Mouse (Mus musculus): Measurements from ENCODE around the gene Trim28. TPM values are rescaled to one million over a fixed set of nuclear protein-coding genes. Genes with fewer than 3 reads are reported as not detected.

The Trim28 gene
- total and polyA plus RNA-seq, 2 experiments from 2014 or later: 211 to 485 TPM

DNA sequence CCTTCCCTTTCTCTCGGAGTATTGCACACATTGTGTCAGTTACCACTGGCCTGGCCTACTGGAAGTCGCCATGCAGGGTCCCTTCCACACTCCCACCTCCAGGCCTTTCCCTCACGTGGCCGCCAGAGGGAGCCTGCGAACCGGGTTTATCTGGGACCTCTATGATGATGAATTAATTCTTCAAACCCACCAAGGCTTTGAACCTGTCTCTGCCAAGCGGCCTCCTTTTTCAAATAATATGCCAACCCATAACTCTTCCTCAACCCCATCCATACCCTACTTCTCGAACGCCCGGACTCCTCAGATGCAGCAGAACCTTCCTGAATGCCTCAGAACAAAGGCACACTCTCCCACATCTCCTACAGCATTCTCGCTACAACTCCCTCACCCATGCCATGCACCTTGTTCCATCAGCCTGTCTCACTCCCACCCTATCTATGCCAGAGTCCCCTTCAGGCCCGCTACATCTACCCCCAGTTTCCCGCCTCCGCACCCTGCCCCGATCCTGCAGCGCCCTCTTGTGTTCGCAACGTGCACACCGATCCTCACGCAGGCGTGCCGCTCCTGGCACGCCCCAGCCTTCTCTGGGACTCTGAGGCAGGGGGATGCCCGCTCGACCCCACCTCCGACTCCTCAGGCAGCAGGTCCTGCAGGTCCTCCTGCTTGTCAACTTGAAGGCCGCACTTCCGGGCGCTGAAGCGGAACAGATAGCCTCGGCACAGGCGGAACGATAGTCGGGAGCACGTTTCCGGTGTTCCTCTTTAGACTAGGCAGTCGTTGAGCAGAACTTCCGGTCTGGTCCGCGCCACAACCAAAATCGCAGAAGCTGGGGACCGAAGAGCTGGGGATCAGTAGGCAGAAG lies 10.5 kb downstream of the Trim28 start:
- under 1% methylated on average over 42 of the region's 42 CpGs for WGBS
- 0 out of 2 replicates have a peak, but pooled peaks cover 6% of the 10 kb centered on the region for H3K4me1 ChIP-seq (ENCODE audit: insufficient read depth)
- peak; percentile 89 for TF ChIP-seq CTCF (IDR thresholded peaks at IDR 0.05; ENCODE audit: low read depth)
- H3K27me3 ChIP-seq (ENCODE audit: insufficient read depth, low read length): no peaks in the 10 kb centered on the region
- H3K4me2 ChIP-seq (ENCODE audit: low read depth): peak overlapping the region; percentile 74
- peaks cover 32% of the 10 kb centered on the region for H3K36me3 ChIP-seq (ENCODE audit: insufficient read depth)
- ATAC-seq (peak; percentile 93), DNase-seq (peak; percentile 97)
- H3K4me3 ChIP-seq (ENCODE audit: low read depth, low read length): peak overlapping the region; percentile 79
- no peaks in the 10 kb centered on the region for H3K9me3 ChIP-seq (ENCODE audit: low read length)
- peak overlapping the region; percentile 95 for H3K27ac ChIP-seq (ENCODE audit: low read depth, low read length)
- H3K9ac ChIP-seq: peak overlapping the region; percentile 86

GRCm38 (mm10) chr7:13010005-13010908 lies 11.3 kb downstream of the Trim28 start, which contains the start of gene Zbtb45:
Zbtb45 (minus strand) TSS chr7:13010034.
- Histone ChIP-seq H3K27ac (ENCODE audit: low read depth, low read length) (peak within 1 kb of the TSS; percentile 95), H3K36me3 (ENCODE audit: insufficient read depth) (peaks cover 25% of the 10 kb centered on the region), H3K27me3 (ENCODE audit: insufficient read depth, low read length) (no peaks in the 10 kb centered on the region), H3K4me2 (ENCODE audit: low read depth) (peak within 1 kb of the TSS; percentile 74), H3K9me3 (ENCODE audit: low read length) (no peaks in the 10 kb centered on the region), H3K4me1 (ENCODE audit: insufficient read depth) (0 out of 2 replicates have a peak, but pooled peaks cover 6% of the 10 kb centered on the region), H3K9ac (peak within 1 kb of the TSS; percentile 86), H3K4me3 (ENCODE audit: low read depth, low read length) (peak within 1 kb of the TSS; percentile 79)
- WGBS: 10% methylated on average over 26 of the region's 26 CpGs
- ATAC-seq (no peak), DNase-seq (no peak)
- TF ChIP-seq CTCF (IDR thresholded peaks at IDR 0.05; ENCODE audit: low read depth): no peak

DNA sequence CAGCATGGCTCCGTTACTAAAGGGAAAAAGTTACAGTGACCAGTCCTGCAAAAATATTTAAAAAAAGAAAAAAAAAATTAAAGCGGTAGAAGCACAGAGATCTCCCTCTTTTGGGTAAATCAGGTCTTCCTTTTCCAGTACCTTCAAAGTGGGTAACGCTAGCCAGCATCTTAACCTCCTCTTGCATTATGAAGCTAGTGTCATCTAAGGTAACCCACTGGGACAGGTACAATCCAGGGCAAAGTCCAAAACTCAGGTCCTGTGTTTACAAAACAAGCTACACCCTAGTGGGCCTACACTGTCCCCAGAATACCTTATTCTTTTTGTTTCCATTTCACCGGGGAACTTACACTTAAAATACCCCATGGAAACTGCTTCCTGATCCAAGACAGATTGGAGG lies 14.8 kb downstream of the Trim28 start:
- WGBS: 67% methylated on average over 4 of the region's 4 CpGs
- no peak for ATAC-seq
- Histone ChIP-seq H3K4me2 (ENCODE audit: low read depth) (no peak overlapping the region), H3K27me3 (ENCODE audit: insufficient read depth, low read length) (no peaks in the 10 kb centered on the region), H3K27ac (ENCODE audit: low read depth, low read length) (no peak overlapping the region), H3K36me3 (ENCODE audit: insufficient read depth) (no peaks in the 10 kb centered on the region), H3K9ac (no peak overlapping the region), H3K4me3 (ENCODE audit: low read depth, low read length) (no peak overlapping the region), H3K9me3 (ENCODE audit: low read length) (no peaks in the 10 kb centered on the region), H3K4me1 (ENCODE audit: insufficient read depth) (0 out of 2 replicates have a peak, but pooled peaks cover 6% of the 10 kb centered on the region)
- DNase-seq: no peak
- no peak for TF ChIP-seq CTCF (IDR thresholded peaks at IDR 0.05; ENCODE audit: low read depth)

GRCm38 (mm10) chr7:13014275-13014839 lies 15.4 kb downstream of the Trim28 start:
- no peak overlapping the region for H3K9ac ChIP-seq
- no peak for TF ChIP-seq CTCF (IDR thresholded peaks at IDR 0.05; ENCODE audit: low read depth)
- no peak for ATAC-seq
- H3K27ac ChIP-seq (ENCODE audit: low read depth, low read length): no peak overlapping the region
- H3K27me3 ChIP-seq (ENCODE audit: insufficient read depth, low read length): no peaks in the 10 kb centered on the region
- no peak overlapping the region for H3K4me3 ChIP-seq (ENCODE audit: low read depth, low read length)
- WGBS: 40% methylated on average over 6 of the region's 6 CpGs
- DNase-seq: no peak
- H3K9me3 ChIP-seq (ENCODE audit: low read length): no peaks in the 10 kb centered on the region
- H3K4me2 ChIP-seq (ENCODE audit: low read depth): no peak overlapping the region
- no peaks in the 10 kb centered on the region for H3K36me3 ChIP-seq (ENCODE audit: insufficient read depth)
- 0 out of 2 replicates have a peak, but pooled peaks cover 6% of the 10 kb centered on the region for H3K4me1 ChIP-seq (ENCODE audit: insufficient read depth)

GRCm38 (mm10) chr7:13015217-13015616 lies 16.3 kb downstream of the Trim28 start:
- no peak for TF ChIP-seq CTCF (IDR thresholded peaks at IDR 0.05; ENCODE audit: low read depth)
- no peaks in the 10 kb centered on the region for H3K36me3 ChIP-seq (ENCODE audit: insufficient read depth)
- no peak overlapping the region for H3K4me2 ChIP-seq (ENCODE audit: low read depth)
- DNase-seq (no peak), ATAC-seq (no peak)
- no peak overlapping the region for H3K9ac ChIP-seq
- H3K4me1 ChIP-seq (ENCODE audit: insufficient read depth): 0 out of 2 replicates have a peak, but pooled peaks cover 5% of the 10 kb centered on the region
- H3K4me3 ChIP-seq (ENCODE audit: low read depth, low read length): no peak overlapping the region
- H3K27ac ChIP-seq (ENCODE audit: low read depth, low read length): no peak overlapping the region
- WGBS: 86% methylated on average over 1 of the region's 1 CpGs
- no peaks in the 10 kb centered on the region for H3K9me3 ChIP-seq (ENCODE audit: low read length)
- H3K27me3 ChIP-seq (ENCODE audit: insufficient read depth, low read length): no peaks in the 10 kb centered on the region

- ATAC-seq (0 out of 2 replicates have a peak, but pooled peaks have one; percentile 1), DNase-seq (peak; percentile 69)
- 3% methylated on average over 31 of the region's 31 CpGs for whole genome bisulfite sequencing
- H3K36me3 ChIP-seq (ENCODE audit: insufficient read depth): peaks cover 19% of the 10 kb centered on the region
- H3K27me3 ChIP-seq (ENCODE audit: insufficient read depth, low read length): no peaks in the 10 kb centered on the region
- peak overlapping the region; percentile 82 for H3K9ac ChIP-seq
- peak overlapping the region; percentile 99 for H3K27ac ChIP-seq (ENCODE audit: low read depth, low read length)
- peak overlapping the region; percentile 89 for H3K4me3 ChIP-seq (ENCODE audit: low read depth, low read length)
- no peaks in the 10 kb centered on the region for H3K9me3 ChIP-seq (ENCODE audit: low read length)
- TF ChIP-seq CTCF (IDR thresholded peaks at IDR 0.05; ENCODE audit: low read depth): no peak
- H3K4me2 ChIP-seq (ENCODE audit: low read depth): peak overlapping the region; percentile 95
- H3K4me1 ChIP-seq (ENCODE audit: insufficient read depth): peaks cover 11% of the 10 kb centered on the region
These were observed 24.0 kb downstream of the Trim28 start for GRCm38 (mm10) chr7:13022773-13023535.
